Mouse (Mus musculus): ENCODE data around the gene Srrm2. TPM values are rescaled to one million over a fixed set of nuclear protein-coding genes. Genes with fewer than 3 reads are reported as not detected.

Srrm2 gene
- polyA plus RNA-seq, 1 experiment from 2014 or later = 170 TPM

DNA sequence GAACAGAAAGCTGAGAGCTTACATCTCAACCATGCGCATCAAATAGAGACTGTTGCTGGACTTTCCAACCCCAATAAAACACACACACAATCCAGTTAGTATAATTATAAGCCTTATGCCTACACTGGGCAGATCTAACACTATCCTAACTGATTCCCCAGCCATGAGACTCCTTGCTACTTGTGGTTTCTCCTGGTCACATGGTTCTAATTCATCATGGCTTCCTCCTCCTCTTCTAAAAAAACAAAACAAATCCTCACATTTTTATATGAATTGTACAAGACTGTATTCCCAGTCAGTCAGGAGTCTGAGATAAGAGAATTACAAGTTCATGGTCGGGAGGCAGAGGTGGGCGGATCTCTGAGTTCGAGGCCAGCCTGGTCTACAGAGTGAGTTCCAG, 1.4 kb upstream of the Srrm2 start:
- H3K9ac ChIP-seq = no peak overlapping the region
- no peaks in the 10 kb centered on the region for H3K36me3 ChIP-seq (replicated peaks)
- no peak for ATAC-seq (ENCODE audit: insufficient read depth)
- H3K4me3 ChIP-seq (replicated peaks) = no peak overlapping the region
- no peak overlapping the region for H3K27ac ChIP-seq (replicated peaks)
- no peaks in the 10 kb centered on the region for H3K9me3 ChIP-seq (replicated peaks)
- no peak overlapping the region for H3K4me2 ChIP-seq
- H3K27me3 ChIP-seq = peaks cover 12% of the 10 kb centered on the region
- 48% methylated on average over 4 of the region's 4 CpGs for WGBS (ENCODE audit: insufficient replicate concordance)
- H3K4me1 ChIP-seq (replicated peaks) = peaks cover 44% of the 10 kb centered on the region

DNA sequence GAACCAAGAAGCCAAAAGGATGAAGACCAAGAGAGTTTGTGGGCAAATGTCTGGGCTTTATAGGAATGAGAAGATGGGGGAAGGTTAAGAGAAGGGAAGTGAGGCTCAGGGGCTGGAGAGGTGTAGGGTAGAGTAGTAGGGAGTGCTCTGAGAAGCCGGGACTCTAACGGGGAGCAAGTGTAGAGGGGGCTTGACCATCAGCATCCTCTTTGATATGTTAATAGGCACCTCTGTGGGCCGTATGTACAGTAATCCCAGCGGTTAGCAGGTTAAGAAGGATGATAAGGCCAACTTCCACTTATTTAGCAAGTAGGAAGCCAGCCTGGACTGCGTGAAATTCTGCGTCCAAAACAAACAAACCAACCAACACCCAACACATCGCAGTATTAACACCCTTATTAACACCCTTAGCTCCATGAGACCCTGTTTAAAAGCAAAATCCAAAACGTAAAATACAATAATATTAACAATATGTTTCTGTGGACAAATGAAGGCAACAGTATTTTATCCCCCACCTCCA, 523 bp upstream of the Srrm2 start:
- Histone ChIP-seq H3K27me3 (peaks cover 12% of the 10 kb centered on the region), H3K4me1 (replicated peaks) (peaks cover 44% of the 10 kb centered on the region), H3K9me3 (replicated peaks) (no peaks in the 10 kb centered on the region), H3K4me3 (replicated peaks) (peak overlapping the region; percentile 60), H3K36me3 (replicated peaks) (no peaks in the 10 kb centered on the region), H3K4me2 (peak overlapping the region; percentile 87), H3K27ac (replicated peaks) (peak overlapping the region; percentile 39), H3K9ac (peak overlapping the region; percentile 65)
- ATAC-seq (ENCODE audit: insufficient read depth) = 0 out of 2 replicates have a peak, but pooled peaks have one; percentile 9
- 11% methylated on average over 8 of the region's 8 CpGs for WGBS (ENCODE audit: insufficient replicate concordance)

- no peaks in the 10 kb centered on the region for H3K36me3 ChIP-seq (replicated peaks)
- no peaks in the 10 kb centered on the region for H3K9me3 ChIP-seq (replicated peaks)
- peak overlapping the region; percentile 39; the same call in 1 of the 2 replicates for H3K27ac ChIP-seq (replicated peaks)
- peak overlapping the region; percentile 65 for H3K9ac ChIP-seq
- WGBS (ENCODE audit: insufficient replicate concordance) = 37% methylated on average over 2 of the region's 2 CpGs
- no peak for ATAC-seq (ENCODE audit: insufficient read depth)
- H3K4me3 ChIP-seq (replicated peaks) = peak overlapping the region; percentile 60
- peaks cover 38% of the 10 kb centered on the region for H3K4me1 ChIP-seq (replicated peaks)
- H3K4me2 ChIP-seq = peak overlapping the region; percentile 87
- H3K27me3 ChIP-seq = no peaks in the 10 kb centered on the region
Measured at GRCm38 (mm10) chr17:23791079-23791357, 686 bp downstream of the Srrm2 start.

DNA sequence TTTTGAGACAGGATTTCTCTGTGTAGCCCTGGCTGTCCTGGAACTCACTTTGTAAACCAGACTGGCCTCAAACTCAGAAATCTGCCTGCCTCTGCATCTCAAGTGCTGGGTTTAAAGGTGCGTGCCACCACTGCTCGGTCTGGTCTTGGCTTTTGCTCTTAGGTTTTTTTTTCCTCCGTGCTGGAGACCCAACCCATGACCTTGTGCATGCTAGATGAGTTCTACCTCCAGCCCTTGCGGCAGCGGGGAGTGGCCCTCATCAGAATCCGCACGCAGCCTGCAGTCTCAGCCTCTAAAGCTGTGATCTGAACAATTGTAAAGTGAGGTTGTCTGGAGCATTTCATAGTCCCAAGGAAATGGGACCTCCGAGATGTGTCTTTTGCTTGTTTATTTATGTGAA, 5.0 kb downstream of the Srrm2 start:
- Histone ChIP-seq H3K9ac (no peak overlapping the region), H3K4me3 (replicated peaks) (no peak overlapping the region), H3K9me3 (replicated peaks) (no peaks in the 10 kb centered on the region), H3K4me1 (replicated peaks) (peaks cover 23% of the 10 kb centered on the region), H3K27ac (replicated peaks) (no peak overlapping the region), H3K4me2 (no peak overlapping the region), H3K36me3 (replicated peaks) (no peaks in the 10 kb centered on the region), H3K27me3 (no peaks in the 10 kb centered on the region)
- WGBS (ENCODE audit: insufficient replicate concordance) = 83% methylated on average over 8 of the region's 8 CpGs
- no peak for ATAC-seq (ENCODE audit: insufficient read depth)

DNA sequence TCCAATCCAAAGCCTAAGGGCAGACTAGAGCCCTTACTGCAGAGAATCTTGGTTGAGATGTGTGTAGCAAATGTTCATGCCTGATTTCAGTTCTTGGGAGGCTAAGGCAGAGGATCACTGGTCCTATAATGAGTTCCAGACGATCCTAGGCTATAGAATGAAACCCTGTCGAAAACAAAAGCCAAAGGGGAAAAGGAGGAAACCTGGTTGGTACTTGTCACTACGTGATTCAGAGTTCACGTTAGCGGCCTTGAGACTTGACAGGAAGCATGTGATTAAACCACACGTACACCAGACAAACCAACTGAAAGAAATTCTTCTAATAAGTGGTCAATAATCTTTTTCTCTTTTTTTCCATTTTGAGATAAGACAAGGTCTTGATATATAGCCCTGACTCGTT, 7.0 kb downstream of the Srrm2 start:
- WGBS (ENCODE audit: insufficient replicate concordance) = 29% methylated on average over 7 of the region's 7 CpGs
- Histone ChIP-seq H3K9ac (no peak overlapping the region), H3K27me3 (no peaks in the 10 kb centered on the region), H3K4me2 (no peak overlapping the region), H3K4me3 (replicated peaks) (no peak overlapping the region), H3K4me1 (replicated peaks) (peaks cover 12% of the 10 kb centered on the region; the same call in 1 of the 2 replicates), H3K36me3 (replicated peaks) (no peaks in the 10 kb centered on the region), H3K27ac (replicated peaks) (no peak overlapping the region), H3K9me3 (replicated peaks) (no peaks in the 10 kb centered on the region)
- ATAC-seq (ENCODE audit: insufficient read depth) = no peak

- peak overlapping the region; percentile 83 for H3K4me2 ChIP-seq
- H3K4me3 ChIP-seq (replicated peaks) = no peak overlapping the region
- 84% methylated on average over 10 of the region's 10 CpGs for WGBS (ENCODE audit: insufficient replicate concordance)
- H3K27me3 ChIP-seq = no peaks in the 10 kb centered on the region
- no peak overlapping the region for H3K9ac ChIP-seq
- H3K9me3 ChIP-seq (replicated peaks) = no peaks in the 10 kb centered on the region
- peaks cover 31% of the 10 kb centered on the region for H3K4me1 ChIP-seq (replicated peaks)
- peaks cover under 1% of the 10 kb centered on the region for H3K36me3 ChIP-seq (replicated peaks)
- no peak overlapping the region for H3K27ac ChIP-seq (replicated peaks)
- no peak for ATAC-seq (ENCODE audit: insufficient read depth)
Measured at GRCm38 (mm10) chr17:23801627-23802026, 11.3 kb downstream of the Srrm2 start.

DNA sequence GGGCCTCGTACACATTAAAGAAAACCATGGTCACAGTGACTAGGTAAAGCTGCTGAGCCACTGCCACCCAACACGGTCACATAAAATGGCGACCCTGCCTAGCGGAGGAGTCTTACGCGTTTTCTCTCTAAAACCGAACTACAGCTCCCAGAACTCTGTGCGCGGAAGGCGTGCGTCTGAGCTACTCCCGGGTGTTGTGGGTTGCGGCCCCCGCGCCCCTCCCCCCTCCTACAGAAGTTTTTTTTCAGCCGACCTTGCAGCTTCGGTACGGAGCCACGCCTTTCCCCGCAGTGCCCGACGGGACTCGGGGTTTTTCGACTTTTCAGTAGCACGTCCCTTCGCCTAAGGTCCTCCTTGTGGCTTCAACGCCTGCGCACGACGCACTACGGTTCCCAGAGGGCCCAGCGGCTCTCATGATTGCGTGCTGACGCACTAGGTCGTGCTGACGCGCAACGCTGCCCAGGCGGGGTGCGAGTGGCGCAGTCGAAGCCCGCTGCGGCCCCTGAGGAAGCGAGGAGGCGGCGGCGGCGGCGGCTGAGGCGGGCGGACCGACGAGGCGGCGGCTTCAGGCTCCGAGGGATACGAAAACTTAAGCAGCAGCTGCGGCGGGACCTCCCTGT, 12.5 kb downstream of the Srrm2 start:
- Histone ChIP-seq H3K27ac (replicated peaks) (peak overlapping the region; percentile 96), H3K27me3 (no peaks in the 10 kb centered on the region), H3K9me3 (replicated peaks) (no peaks in the 10 kb centered on the region), H3K4me2 (peak overlapping the region; percentile 83), H3K36me3 (replicated peaks) (peaks cover 13% of the 10 kb centered on the region), H3K9ac (peak overlapping the region; percentile 99), H3K4me3 (replicated peaks) (peak overlapping the region; percentile 97), H3K4me1 (replicated peaks) (peaks cover 42% of the 10 kb centered on the region)
- under 1% methylated on average over 60 of the region's 60 CpGs for WGBS (ENCODE audit: insufficient replicate concordance)
- ATAC-seq (ENCODE audit: insufficient read depth) = peak; percentile 98

GRCm38 (mm10) chr17:23803366-23804041, 13.2 kb downstream of the Srrm2 start:
- Histone ChIP-seq H3K9ac (peak overlapping the region; percentile 99), H3K27ac (replicated peaks) (peak overlapping the region; percentile 96), H3K4me3 (replicated peaks) (peak overlapping the region; percentile 97), H3K4me1 (replicated peaks) (peaks cover 42% of the 10 kb centered on the region), H3K4me2 (peak overlapping the region; percentile 83), H3K36me3 (replicated peaks) (peaks cover 19% of the 10 kb centered on the region), H3K9me3 (replicated peaks) (no peaks in the 10 kb centered on the region), H3K27me3 (no peaks in the 10 kb centered on the region)
- under 1% methylated on average over 61 of the region's 83 CpGs for WGBS (ENCODE audit: insufficient replicate concordance)
- peak; percentile 73 for ATAC-seq (ENCODE audit: insufficient read depth)

- H3K36me3 ChIP-seq (replicated peaks) = peaks cover 30% of the 10 kb centered on the region
- H3K4me3 ChIP-seq (replicated peaks) = peak overlapping the region; percentile 97
- no peaks in the 10 kb centered on the region for H3K27me3 ChIP-seq
- under 1% methylated on average over 8 of the region's 8 CpGs for WGBS (ENCODE audit: insufficient replicate concordance)
- H3K27ac ChIP-seq (replicated peaks) = peak overlapping the region; percentile 96
- no peak for ATAC-seq (ENCODE audit: insufficient read depth)
- peak overlapping the region; percentile 99 for H3K9ac ChIP-seq
- no peaks in the 10 kb centered on the region for H3K9me3 ChIP-seq (replicated peaks)
- peak overlapping the region; percentile 83 for H3K4me2 ChIP-seq
- H3K4me1 ChIP-seq (replicated peaks) = peaks cover 42% of the 10 kb centered on the region
Measured at GRCm38 (mm10) chr17:23804426-23805085, 14.2 kb downstream of the Srrm2 start.

DNA sequence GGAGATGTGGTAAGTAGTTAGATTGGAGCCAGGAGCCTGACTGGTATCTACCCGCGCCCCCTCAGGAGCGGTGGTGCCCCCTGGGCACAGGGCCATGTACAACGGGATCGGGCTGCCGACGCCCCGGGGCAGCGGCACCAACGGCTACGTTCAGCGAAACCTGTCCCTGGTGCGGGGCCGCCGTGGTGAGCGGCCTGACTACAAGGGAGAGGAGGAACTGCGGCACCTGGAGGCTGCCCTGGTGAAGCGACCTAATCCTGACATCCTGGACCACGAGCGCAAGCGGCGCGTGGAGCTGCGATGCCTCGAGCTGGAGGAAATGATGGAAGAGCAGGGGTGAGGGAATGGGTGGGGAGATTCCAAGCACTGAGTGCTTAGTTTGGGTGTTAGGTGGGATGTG, 16.5 kb downstream of the Srrm2 start:
- Histone ChIP-seq H3K36me3 (replicated peaks) (peaks cover 53% of the 10 kb centered on the region), H3K4me2 (peak overlapping the region; percentile 13; the same call in 1 of the 2 replicates)

GRCm38 (mm10) chr17:23807918-23808317, 17.6 kb downstream of the Srrm2 start:
- H3K27me3 ChIP-seq = no peaks in the 10 kb centered on the region
- WGBS (ENCODE audit: insufficient replicate concordance) = 87% methylated on average over 3 of the region's 3 CpGs
- no peak overlapping the region for H3K4me3 ChIP-seq (replicated peaks)
- no peaks in the 10 kb centered on the region for H3K9me3 ChIP-seq (replicated peaks)
- peaks cover 36% of the 10 kb centered on the region for H3K4me1 ChIP-seq (replicated peaks)
- H3K9ac ChIP-seq = no peak overlapping the region
- H3K36me3 ChIP-seq (replicated peaks) = peaks cover 64% of the 10 kb centered on the region
- H3K27ac ChIP-seq (replicated peaks) = no peak overlapping the region
- H3K4me2 ChIP-seq = no peak overlapping the region
- ATAC-seq (ENCODE audit: insufficient read depth) = no peak

More for the DNA sequence above, 16.5 kb downstream of the Srrm2 start:
- no peak for ATAC-seq (ENCODE audit: insufficient read depth)
- H3K9me3 ChIP-seq (replicated peaks) = no peaks in the 10 kb centered on the region
- no peaks in the 10 kb centered on the region for H3K27me3 ChIP-seq
- H3K4me1 ChIP-seq (replicated peaks) = peaks cover 38% of the 10 kb centered on the region
- no peak overlapping the region for H3K27ac ChIP-seq (replicated peaks)
- no peak overlapping the region for H3K9ac ChIP-seq
- H3K4me3 ChIP-seq (replicated peaks) = no peak overlapping the region
- 79% methylated on average over 25 of the region's 25 CpGs for WGBS (ENCODE audit: insufficient replicate concordance)

Measured in liver, embryonic 15.5 days (tissue).